Mouse (Mus musculus) left cerebral cortex, postnatal 10 days (tissue): ENCODE measurements around the gene Pdzd11. TPM values are rescaled to one million over a fixed set of nuclear protein-coding genes. Genes with fewer than 3 reads are reported as not detected.

Experiments used
- DNase-seq, 2 experiments: peaks; one replicate each; pipeline ENCODE4 v3.0.0; 2021 to 2022; ENCODE audit warnings: low spot score in 2 of 2, mixed read lengths in 1 of 2; ENCODE audit errors: extremely low spot score in 1 of 2
- intact Hi-C: fragments of 180-260 bp; cut with DNase I; formaldehyde crosslinking; loops from one replicate; pipeline ENCODE4 v1.15.1; 2025
- total RNA-seq, 2 experiments: library from RNA; stranded (reverse); gene quantifications; 2 replicates each; pipeline ENCODE4 v1.2.3; 2021

Pdzd11 gene
- 10 to 100 TPM; 29.6 to 37.0 TPM for total RNA-seq

- DNase-seq: peak; percentile 89 to 94
- intact Hi-C loops: loop anchor here (10.0 kb wide), 1 partner anchor 109 kb away; no protein-coding TSS in a partner anchor
Observed at GRCm38 (mm10) chrX:100625802-100626793, at the start of gene Pdzd11. Gene Pdzd11, minus strand, starts transcription at chrX:100626568.

DNA sequence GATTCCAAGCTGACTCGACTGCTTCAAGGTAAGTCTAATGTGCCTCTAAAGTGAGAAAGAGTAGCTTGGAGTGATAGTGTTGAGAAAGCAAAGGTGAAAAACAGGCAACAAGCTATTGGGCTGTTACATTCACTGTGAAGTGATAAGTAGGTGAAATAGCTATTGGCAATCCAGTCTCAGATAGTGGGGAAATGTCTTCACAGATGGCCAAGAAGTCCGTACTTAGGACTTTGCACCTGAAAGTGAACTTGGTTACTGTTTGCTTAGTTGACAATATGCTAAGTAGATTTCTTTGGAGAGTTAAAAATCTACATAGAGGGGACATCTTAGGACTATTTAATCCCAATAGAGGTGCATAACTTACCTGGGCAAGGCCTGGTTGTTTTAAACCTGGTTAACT is 38.5 kb upstream of the Pdzd11 start:
- no peak for DNase-seq
- intact Hi-C loops: no loop called here

DNA sequence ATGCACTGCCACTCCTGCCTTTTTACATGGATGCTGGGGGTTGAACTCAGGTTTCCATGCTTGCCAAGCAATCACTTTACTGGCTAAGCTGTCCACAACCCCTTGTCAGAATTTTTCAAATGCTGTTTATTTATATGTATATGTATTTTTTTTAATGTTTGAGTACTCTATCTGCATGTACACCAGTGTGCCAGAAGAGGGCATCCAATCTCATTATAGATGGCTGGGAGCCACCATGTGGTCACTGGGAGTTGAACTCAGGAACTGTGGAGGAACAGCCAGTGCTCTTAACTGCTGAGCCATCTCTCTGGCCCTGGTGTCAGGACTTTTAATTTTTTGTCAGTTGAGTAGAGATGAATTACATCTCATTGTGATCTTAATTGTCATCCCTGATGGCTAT is 26.5 kb upstream of the Pdzd11 start:
- DNase-seq: no peak
- intact Hi-C loops: no loop called here

- intact Hi-C loops: no loop called here
- no peak for DNase-seq
Observed at GRCm38 (mm10) chrX:100638477-100638876, 12.1 kb upstream of the Pdzd11 start.

DNA sequence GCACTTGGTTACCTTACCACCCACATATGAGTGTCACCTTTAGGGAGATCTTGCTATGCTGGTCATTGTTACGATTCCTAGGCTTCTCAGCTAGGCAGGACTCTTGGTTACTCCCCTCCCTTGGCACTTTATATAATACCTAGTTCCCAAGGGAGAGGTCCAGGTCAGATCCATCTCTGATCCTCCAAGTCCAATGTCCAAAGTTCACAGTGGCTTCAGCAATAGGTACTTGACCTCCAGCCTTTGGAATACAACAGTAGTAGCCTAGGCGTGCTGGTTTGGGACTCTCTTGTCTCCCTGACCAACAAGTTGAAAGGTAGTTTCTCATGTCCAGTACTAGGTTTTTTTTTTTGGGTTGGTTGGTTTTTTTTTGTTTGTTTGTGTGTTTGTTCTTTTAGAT is 2.7 kb upstream of the Pdzd11 start:
- intact Hi-C loops: loop anchor here (10.0 kb wide), 1 partner anchor 106 kb away; no protein-coding TSS in a partner anchor
- no peak for DNase-seq

GRCm38 (mm10) chrX:100625546-100625801 is 894 bp downstream of the Pdzd11 start, which contains the start of gene Kif4:
Gene Kif4, plus strand, starts transcription at chrX:100625737.
- DNase-seq: no peak
- intact Hi-C loops: loop anchor here (10.0 kb wide), 1 partner anchor 109 kb away; no protein-coding TSS in a partner anchor

DNA sequence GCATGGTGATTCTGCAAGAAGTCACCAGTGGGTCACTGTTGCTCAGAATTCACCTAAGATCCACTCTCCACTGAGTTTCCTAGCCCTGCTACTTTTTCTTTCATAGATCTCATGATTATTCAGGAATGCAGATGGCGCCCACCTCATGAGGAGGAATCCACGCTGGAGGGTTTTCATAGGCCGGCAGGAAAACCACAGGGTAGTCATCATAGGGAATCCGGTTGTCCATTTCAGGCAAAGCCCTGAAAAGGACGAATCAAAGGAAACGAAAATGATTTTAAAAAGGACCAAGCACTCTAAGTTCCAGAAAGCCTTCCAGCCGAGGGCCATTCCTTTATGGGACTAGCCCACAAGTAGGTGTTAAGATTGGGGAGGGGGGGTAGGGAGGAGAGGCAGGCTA is 1.2 kb downstream of the Pdzd11 start:
- peak in 1 of 2 experiments; percentile 16 for DNase-seq
- intact Hi-C loops: loop anchor here (10.0 kb wide), 1 partner anchor 110 kb away; no protein-coding TSS in a partner anchor

DNA sequence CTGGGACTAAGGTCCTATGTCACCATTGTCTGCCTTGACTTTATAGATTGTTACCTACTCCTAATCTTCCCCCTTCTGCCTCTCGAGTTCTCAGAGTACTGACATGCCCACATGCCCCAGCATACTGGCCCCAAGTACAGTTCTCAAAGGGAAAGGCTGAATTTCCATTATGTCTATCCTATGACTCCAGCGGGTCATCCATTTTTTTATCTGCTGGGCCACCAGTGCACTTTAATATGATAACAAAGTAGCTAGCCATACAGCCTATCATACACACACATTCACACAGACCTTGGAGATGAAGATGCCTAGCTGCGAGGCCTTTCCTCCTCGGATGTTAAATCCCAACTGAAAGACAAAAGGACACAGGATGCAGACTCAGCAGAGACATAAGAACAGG is 2.1 kb downstream of the Pdzd11 start:
- intact Hi-C loops: loop anchor here (10.0 kb wide), 1 partner anchor 111 kb away; no protein-coding TSS in a partner anchor
- no peak for DNase-seq

DNA sequence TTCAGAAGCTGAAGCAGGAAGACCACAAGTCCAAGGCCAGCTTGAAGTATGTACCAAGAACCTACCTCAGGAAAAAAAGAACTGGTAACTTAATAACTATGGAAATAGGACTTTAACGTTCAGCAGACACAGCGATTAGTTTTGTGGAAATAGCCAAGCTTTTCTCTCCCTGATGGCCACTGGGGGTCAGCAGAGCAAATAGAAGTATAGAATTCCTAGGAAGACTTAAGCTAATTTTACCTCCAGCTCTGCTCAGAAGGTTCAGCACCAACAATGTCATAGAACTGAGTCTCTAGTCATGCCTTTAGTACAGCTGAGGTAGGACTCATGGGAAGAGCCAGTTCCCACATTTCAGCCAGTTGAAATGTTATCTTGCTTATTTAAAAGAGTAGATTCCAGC is 5.0 kb downstream of the Pdzd11 start:
- DNase-seq: no peak
- intact Hi-C loops: loop anchor here (10.0 kb wide), 1 partner anchor 113 kb away; no protein-coding TSS in a partner anchor

DNA sequence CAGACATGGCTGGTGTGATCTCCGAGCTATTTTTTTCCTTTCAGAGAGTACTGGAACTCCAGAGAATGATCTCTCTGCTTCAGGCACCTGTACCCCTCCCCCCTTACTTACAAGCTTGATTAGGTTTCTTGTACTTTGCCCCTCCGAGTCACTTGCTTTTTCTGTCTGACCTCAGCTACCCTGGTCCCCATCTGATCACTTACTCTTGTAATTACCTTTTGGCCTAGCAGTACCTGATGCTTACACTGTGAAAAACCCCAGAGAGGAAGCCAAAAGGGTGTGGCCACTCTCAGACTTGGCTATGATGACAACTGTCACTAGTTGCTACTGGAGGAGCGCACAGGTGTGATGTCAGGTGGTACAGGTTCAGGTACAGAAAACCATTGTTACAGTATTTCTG is 7.9 kb downstream of the Pdzd11 start:
- no peak for DNase-seq
- intact Hi-C loops: no loop called here

DNA sequence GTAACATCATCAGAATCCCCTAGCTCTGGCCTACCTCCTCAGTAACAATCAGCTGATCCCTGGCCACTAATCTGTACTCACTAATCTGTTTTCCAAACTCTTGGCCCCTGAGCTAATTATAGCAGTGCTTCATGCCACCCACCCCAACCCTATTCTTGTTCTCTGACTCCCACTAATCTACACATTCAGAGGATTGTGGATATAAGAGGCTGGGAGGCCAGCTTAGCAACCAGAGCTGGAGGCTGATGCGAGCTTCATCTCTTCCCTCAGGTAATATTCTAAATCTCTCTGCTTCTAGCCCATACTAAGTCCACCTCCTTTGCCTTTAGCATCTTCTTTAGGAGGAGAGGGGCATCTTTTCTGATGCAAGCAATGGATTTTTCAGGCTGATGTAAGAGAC is 21.1 kb downstream of the Pdzd11 start, which contains the start of gene Arr3:
Arr3 (plus strand) TSS at position 184 of the 400 bp plus-strand sequence.
- DNase-seq: no peak
- intact Hi-C loops: no loop called here

- no peak for DNase-seq
Observed at GRCm38 (mm10) chrX:100599755-100600154, 26.6 kb downstream of the Pdzd11 start.

GRCm38 (mm10) chrX:100597439-100597838 is 28.9 kb downstream of the Pdzd11 start:
- intact Hi-C loops: no loop called here
- DNase-seq: peak; percentile 11 to 42

More at GRCm38 (mm10) chrX:100599755-100600154, 26.6 kb downstream of the Pdzd11 start:
- intact Hi-C loops: no loop called here

DNA sequence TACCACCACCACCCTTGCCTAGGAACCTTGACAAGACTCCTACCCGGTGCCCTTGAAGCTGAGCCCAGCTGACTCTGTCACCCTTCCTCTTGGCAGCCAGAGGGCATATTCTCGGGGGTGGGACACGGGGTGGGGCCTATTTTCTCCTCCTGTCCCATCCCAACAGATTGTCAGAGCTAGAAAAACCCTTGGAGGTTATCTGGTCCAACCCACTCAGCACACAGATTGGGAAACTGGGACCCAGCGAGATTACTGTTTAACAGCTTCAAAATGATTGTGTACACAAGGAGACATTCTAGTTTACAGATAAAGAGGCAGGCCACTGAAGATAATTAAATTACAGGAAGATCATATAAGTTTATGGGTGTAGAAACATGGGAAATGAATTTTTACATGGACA is 31.6 kb downstream of the Pdzd11 start, which contains the start of gene P2ry4:
P2ry4 (minus strand) TSS at position 79 of the 400 bp plus-strand sequence.
- intact Hi-C loops: no loop called here
- DNase-seq: no peak

Other genes starting within 250 kb of the Pdzd11 start
- gene Otud6a, start 197.6 kb downstream of the Pdzd11 start, total RNA-seq: not detected
- not detected for gene Awat2, start 183.9 kb downstream of the Pdzd11 start, total RNA-seq
- 10 to 100 TPM; 31.4 to 31.8 TPM for gene Igbp1, start 132.3 kb downstream of the Pdzd11 start, total RNA-seq
- not detected for gene Dgat2l6, start 101.7 kb downstream of the Pdzd11 start, total RNA-seq
- gene Awat1, start 54.3 kb downstream of the Pdzd11 start, total RNA-seq: not detected
- gene P2ry4, start 31.7 kb downstream of the Pdzd11 start, total RNA-seq: under 1 TPM in 1 of 2 experiments, not detected in 1; 0.10 TPM
- gene Arr3, start 21.1 kb downstream of the Pdzd11 start, total RNA-seq: under 1 TPM in 1 of 2 experiments, not detected in 1; 0.36 TPM
- gene Kif4, start 831 bp downstream of the Pdzd11 start, total RNA-seq: 1 to 10 TPM; 2.5 to 3.4 TPM
- gene Gdpd2, start 103.3 kb upstream of the Pdzd11 start, total RNA-seq: 10 to 100 TPM; 12.4 to 13.3 TPM
- gene Dlg3, start 141.2 kb upstream of the Pdzd11 start, total RNA-seq: 100 to 1,000 TPM; 144 to 152 TPM